Mouse (Mus musculus) common myeloid progenitor, adult 5-6 weeks (primary cell): ENCODE measurements around the gene Lrp4. TPM values are rescaled to one million over a fixed set of nuclear protein-coding genes. Genes with fewer than 3 reads are reported as not detected.

Experiments
- ATAC-seq: replicated peaks from 2 replicates; pipeline ENCODE4 v1.8.0; 2016; ENCODE audit warnings: low read depth, mild to moderate bottlenecking, moderate TSS enrichment, inconsistent platforms; ENCODE audit not compliant: poor library complexity, severe bottlenecking
- total RNA-seq: library from RNA; stranded (forward); fragments of 200-1000, 187-1606 nt; gene quantifications from 2 replicates; pipeline ENCODE4 v1.2.3, GENCODE M21; 2017

Gene Lrp4
- total RNA-seq, result 0.63 and 1.3 TPM in 2 replicates

GRCm38 (mm10) chr2:91457259-91457655, at the start of gene Lrp4:
Gene Lrp4, plus strand, starts transcription at chr2:91457511.
- ATAC-seq, result no peak

GRCm38 (mm10) chr2:91408031-91408430, 49.3 kb upstream of the Lrp4 start:
- ATAC-seq, result no peak

DNA sequence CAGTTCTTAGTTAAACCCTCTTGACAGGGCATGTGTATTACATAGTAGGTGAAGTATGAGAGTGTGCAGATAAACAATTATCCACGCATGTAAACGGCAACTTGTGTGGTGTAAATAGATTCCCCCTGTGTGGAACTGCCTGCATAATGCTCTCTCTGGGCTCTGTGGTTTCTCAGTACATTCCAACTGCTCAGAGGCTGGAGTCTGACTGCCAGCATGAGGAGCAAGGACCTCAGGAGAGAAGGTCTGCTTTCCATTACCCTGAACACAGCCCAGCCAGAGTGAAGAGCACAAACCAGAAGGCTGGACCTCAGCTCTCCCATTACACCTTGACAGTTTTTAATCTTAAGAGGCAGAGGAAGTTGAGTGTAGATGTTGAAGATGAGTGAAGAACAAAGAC, 45.8 kb upstream of the Lrp4 start:
- ATAC-seq, result no peak

GRCm38 (mm10) chr2:91412361-91412760, 45.0 kb upstream of the Lrp4 start:
- peak; percentile 83 for ATAC-seq

DNA sequence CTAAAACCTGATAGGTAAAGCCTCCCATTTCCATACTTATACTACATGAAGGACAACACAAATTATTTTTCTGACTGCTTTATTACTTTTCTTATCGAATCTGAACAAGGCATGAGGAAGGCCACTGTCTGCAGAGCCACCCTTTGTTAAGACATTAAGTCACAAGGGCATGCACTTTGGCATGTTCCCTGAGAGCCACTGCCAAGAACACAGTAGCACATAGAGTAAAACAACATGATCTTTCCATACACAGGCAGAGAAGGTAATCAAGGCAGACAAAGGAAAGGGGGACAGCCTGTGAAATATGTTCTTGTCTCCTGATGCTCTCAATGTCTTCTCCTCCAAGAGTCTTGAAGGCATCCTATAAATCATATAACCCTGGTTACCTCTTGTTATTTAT, 43.5 kb upstream of the Lrp4 start:
- ATAC-seq, result no peak

DNA sequence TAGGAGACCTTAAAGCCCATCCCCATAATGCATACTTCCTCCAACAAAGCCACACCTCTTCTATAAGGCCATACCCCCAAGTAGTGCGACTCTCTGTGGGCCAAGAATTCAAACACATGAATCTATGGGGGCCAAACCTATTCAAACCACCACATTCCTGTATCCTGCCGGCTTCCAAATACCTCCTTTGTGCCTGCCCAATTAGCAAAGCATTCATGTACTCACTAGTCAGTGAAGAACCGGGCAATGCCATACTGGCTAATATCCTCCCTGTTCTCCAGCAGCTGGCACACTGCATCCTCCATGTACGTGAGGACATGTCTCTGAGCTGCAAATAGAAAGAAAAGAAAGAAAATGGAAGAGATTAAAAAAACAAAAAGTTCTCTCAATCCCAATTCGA, 35.7 kb upstream of the Lrp4 start:
- ATAC-seq, result no peak

DNA sequence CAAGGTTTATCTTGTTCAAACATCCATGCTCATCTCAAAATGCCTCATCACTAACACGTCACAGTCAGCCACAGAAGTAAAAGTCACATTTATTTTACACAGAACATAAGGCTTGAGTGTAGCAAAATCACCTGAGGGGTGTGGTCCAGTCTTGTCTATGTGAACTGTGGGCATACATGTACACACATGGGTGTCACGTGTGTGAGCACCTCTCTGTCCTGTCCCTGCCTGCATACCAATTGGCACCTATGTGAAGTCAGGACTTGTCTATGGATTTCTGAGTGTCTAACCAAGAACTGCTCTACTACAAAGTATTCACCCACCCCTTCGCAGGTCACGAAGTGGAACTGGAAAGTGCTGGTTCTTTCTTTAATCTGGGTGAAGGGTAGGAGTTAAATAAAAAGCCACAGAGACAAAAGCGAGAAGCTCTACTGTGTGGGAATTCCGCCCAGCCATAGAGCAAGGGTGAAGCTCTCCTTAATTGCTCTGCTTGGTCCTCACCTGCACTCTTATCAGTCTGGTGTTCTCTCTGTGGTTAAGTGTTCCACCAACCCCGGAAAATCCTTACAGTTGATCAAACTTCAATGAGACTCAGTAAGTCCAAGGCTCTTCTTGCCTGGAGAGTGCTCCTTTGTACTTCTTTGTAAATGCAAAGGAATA, 33.1 kb upstream of the Lrp4 start:
- no peak for ATAC-seq

DNA sequence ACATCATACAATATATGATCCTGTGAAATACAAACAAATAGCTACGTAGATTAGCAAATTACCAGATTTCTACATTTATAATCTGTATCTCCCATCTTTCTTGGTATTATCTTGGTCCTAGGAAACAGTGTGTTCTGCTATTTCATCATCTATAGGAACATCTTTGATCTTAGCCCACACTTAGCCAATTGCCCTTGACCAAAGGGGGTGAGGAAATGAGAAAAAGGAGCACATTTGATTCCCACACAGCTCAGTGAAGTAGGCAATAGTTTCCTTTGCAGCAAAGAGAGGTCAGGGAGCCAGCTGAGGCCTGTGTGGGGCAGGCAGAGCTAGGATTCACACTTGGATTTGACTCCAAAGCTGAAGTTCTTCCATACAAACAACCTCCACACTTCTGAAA, 31.0 kb upstream of the Lrp4 start:
- no peak for ATAC-seq

DNA sequence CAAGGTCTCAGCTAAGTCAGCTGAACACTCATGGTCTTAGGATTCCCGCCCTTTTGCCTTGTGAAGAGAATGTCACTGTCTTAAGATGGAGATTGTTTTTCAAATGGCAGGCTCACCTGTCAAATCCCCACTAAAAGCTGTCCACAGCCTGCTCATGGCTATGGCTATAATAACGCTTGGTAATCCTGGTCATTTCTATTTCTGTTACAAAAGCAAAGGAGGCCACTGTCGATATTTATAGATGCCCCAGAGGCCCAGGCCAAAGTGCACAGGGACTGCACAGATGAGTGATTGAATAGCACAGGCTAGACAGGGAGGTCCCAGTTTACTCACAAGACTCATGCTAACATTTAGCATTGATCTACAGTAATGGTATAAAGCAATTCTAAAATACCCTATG, 28.2 kb upstream of the Lrp4 start:
- no peak for ATAC-seq

GRCm38 (mm10) chr2:91429915-91430599, 27.3 kb upstream of the Lrp4 start:
- ATAC-seq, result no peak

DNA sequence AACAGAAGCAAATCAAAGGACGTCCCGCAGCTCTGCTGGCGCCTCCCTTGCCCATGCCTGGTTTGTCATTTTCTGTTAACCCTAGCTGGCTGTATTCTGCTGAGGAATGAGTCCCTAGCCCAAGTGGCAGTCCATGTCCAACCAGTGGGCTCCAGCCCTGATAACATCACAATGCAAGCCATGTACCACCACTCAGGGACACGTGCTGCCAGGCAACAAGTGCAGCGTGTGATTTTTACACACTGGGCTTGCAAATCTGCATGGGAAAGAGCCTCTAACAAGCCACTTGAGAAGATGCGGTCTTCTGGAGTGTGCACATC, 26.8 kb upstream of the Lrp4 start:
- ATAC-seq, result no peak

DNA sequence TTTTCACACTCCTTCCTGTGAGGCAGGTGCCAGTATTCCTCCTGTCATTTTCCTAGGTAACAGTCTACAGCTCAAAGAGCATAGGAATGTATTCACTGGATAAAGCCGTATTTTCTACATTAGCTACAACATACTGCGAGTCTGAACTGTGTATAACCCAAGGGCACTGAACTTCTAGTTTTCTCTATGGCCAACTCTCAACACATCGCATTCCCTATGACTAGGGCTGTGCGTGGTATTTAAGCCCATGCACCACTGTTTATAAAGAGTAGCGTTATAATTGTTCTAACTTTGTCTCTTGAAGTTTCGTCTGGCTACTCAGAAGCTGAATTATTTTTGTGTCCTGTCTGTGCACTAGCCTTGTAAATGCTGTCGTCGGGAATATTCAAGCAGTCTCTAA, 20.6 kb upstream of the Lrp4 start:
- no peak for ATAC-seq

DNA sequence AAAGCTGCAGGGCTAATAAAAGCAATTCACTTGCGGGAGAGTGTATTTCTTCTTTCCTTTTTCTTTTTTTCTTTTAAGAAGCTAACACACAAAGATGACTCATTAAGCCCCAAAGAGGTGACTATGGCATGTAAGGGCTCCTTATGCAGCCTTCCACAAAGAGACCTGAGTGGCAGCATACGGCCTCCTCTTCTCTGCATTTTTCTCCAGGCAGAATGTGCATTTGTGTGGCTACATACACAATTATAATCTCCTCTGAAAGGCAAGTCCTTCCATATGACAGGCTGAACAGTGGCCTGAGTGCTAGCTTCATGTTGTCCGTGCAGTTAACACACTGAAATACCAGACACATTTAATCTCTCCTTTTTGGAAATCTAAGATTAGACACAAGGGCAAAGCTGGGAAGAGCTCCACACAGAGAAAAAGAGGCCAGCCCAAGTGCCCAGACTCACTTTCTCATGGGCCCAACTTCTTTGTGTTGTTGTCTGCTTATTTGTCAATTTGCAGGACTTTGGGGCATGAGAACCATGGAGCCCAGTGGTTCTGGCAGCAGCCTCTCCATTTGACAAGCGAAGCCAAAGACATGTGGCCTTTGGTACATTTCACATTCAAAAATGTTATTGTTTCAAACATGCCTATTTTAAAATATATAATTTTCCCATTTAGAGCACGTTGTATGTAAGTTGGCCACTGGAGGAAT, 20.0 kb upstream of the Lrp4 start:
- no peak for ATAC-seq

DNA sequence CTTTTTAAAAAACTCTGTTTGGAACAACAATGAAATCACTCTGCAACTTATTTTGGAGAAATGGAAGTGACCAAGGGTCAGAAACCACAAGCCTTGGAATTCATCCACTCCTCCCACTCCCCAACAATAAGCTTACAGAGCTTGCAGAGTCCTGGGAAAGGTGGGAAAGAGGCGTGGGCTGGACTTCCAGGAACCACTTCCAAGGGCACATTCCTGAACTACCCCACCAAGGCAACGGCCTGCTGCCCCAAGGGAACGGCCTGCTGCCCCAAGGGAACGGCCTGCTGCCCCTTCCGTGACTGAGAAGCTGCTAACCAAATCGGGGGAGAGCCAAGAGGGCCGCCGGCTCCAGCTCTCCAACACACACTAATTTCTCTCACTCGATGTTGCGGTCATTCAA, 18.0 kb upstream of the Lrp4 start:
- ATAC-seq, result no peak

DNA sequence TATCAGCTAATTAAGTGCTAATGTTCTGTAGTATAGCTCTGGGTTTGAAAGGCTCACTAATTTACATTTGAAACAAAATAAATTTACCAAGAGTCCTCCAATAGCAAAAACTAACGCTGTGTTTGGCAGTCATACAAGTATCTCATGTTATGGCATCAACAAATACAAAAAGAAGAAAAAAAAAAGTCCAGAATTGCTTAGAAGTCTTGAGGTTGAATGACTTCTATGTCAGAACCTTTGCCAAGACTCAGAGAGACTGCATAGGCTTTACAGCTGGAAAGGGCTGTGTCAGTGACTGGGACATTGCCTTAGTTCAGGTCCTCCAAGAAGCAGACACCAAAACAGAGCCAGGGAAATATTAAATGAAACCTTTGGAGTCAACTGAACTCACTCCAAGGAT, 17.4 kb upstream of the Lrp4 start:
- no peak for ATAC-seq

- no peak for ATAC-seq
Observed at GRCm38 (mm10) chr2:91440686-91441085, 16.6 kb upstream of the Lrp4 start.

GRCm38 (mm10) chr2:91441715-91442114, 15.6 kb upstream of the Lrp4 start:
- ATAC-seq, result no peak

DNA sequence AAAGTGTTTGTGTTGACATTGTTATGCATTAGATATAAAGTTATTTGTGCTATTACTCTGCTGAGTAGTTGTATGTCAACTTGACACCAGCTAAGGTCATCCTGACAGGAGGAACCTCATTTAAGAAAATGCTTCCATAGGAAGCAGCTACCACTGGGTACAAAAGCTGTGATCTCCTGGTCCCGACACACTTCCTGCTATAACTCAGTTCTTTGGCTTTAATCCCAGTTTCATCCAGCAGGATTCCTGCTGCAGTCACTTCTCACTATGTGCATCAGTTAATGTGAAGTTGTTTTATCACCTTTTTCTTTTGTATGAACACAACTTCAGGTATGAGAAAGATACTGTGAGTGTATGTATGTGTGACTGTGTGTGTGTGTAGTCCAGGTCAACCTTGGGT, 15.1 kb upstream of the Lrp4 start:
- no peak for ATAC-seq

DNA sequence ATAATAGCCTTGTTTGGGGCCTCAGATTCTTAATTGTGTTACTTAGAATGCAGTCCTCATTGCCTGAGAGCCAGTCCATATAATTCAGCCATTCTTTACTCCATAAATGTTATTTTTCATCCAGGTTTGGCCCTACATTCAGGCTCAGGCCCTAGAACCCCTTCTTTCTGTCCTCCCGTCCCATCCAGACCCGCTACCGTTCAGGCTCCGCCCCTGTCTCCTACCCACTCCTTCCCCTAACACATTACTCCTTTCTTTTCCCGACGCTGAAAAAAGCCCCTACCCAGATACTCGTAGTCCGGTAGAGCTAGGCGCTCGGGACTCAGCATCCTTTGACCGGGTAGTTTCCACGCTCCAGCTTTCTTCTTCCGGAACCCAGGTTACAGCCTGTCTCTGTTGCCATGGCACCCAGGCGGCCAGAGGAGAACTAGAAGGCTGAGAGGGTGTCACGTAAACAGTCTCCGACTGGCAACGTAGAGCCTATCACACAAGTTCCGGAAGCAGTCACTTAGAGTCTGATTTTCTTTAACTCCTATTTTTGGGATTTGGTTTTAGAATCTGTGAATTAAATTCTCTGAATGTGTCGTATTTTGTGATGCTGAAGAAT, 12.9 kb upstream of the Lrp4 start, which contains the start of gene 1110051M20Rik:
Gene 1110051M20Rik (minus strand): TSS at position 419 of the 607 bp plus-strand sequence.
- peak; percentile 100 for ATAC-seq

DNA sequence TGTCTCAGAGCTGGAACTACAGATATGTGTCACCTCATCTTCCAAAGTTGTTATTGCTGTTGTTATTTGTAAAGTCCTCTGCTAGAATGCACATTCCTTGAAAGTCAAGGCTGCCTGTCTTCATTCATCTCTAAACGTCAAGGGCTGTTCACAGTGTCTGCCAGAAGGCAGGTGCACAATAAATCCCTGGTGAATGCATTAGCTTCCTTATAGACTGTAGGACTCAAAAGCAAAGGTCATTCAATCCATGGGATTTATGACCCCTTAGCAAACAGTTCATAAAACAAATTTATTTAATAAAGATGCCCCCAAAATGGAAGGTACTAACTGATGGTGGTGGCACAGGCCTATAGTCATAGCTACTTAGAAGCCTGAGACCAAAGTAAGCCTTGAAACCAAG, 7.6 kb upstream of the Lrp4 start:
- ATAC-seq, result no peak

- ATAC-seq, result no peak
Observed at GRCm38 (mm10) chr2:91450316-91450715, 7.0 kb upstream of the Lrp4 start.
